Mouse (Mus musculus) hindbrain, postnatal 0 days (tissue): Measurements from ENCODE around the gene Rcc1l. TPM values are rescaled to one million over a fixed set of nuclear protein-coding genes. Genes with fewer than 3 reads are reported as not detected.

ENCODE experiments used
- ATAC-seq: fragments of 200-750 bp; cut with Nextera tagmentation; 2 replicates; pipeline ENCODE4 v1.8.0; 2017; ENCODE audit warnings: mild to moderate bottlenecking, moderate TSS enrichment, moderate library complexity
- DNase-seq: peaks from one replicate; pipeline ENCODE4 v3.0.0-alpha.2; 2015; ENCODE audit warnings: low spot score
- H3K27ac ChIP-seq: fragments of 300-500 bp; sonication (generic); 2 replicates; pipeline ENCODE4 v1.5.1; 2014; ENCODE audit warnings: mild to moderate bottlenecking
- H3K27me3 ChIP-seq: fragments of 300-500 bp; sonication (generic); 2 replicates; pipeline ENCODE4 v1.6.1; 2014; ENCODE audit warnings: low read length, mixed read lengths; ENCODE audit not compliant: insufficient read depth
- H3K36me3 ChIP-seq: fragments of 300-500 bp; sonication (generic); 2 replicates; pipeline ENCODE4 v1.6.1; 2014; ENCODE audit warnings: low read length, mixed read lengths; ENCODE audit not compliant: insufficient read depth
- H3K4me1 ChIP-seq: fragments of 300-500 bp; sonication (generic); 2 replicates; pipeline ENCODE4 v1.6.1; 2014; ENCODE audit warnings: antibody characterized with exemption, low read length, mixed read lengths; ENCODE audit not compliant: insufficient read depth
- H3K4me2 ChIP-seq: fragments of 300-500 bp; sonication (generic); 2 replicates; pipeline ENCODE4 v1.6.1; 2014; ENCODE audit warnings: low read depth, mild to moderate bottlenecking, low read length, moderate library complexity, mixed read lengths
- H3K4me3 ChIP-seq: fragments of 300-500 bp; sonication (generic); 2 replicates; pipeline ENCODE4 v1.5.1; 2014; ENCODE audit warnings: low read length
- H3K9ac ChIP-seq: fragments of 300-500 bp; sonication (generic); replicated peaks from 2 replicates; pipeline ENCODE4 v1.6.1; 2014; ENCODE audit warnings: mild to moderate bottlenecking, low read length, moderate library complexity, mixed read lengths
- H3K9me3 ChIP-seq: fragments of 300-500 bp; sonication (generic); 2 replicates; pipeline ENCODE4 v1.6.1; 2016; ENCODE audit warnings: low read length, mixed read lengths
- CTCF ChIP-seq: IDR thresholded peaks from 2 replicates; pipeline ENCODE4 v1.5.1; 2016; ENCODE audit warnings: antibody characterized with exemption, control low read depth, low read depth
- WGBS: fragments of 180-500 bp; shearing (Covaris S2); extraction: QIAGEN DNeasy Blood & Tissue Kit; methylation state at CpG from one replicate; pipeline ENCODE4 v1.1.7; 2014; 5-methylcytosine and 5-hydroxymethylcytosine counted together
- polyA plus RNA-seq: library from polyadenylated mRNA; unstranded; fragments of >200 nt; fragmentation: Nextera tagmentation; extraction: Ambion mirVana; gene quantifications from 2 replicates; pipeline ENCODE4 v1.2.1, GENCODE M21; 2015
- total RNA-seq: library from RNA; depleted of rRNA; stranded (reverse); fragments of >200 nt; gene quantifications from 2 replicates; pipeline ENCODE4 v1.2.3, GENCODE M21; 2014

Gene Rcc1l
- total and polyA plus RNA-seq, 2 experiments from 2014 or later = 20.6 to 21.7 TPM

GRCm38 (mm10) chr5:134183880-134184808 is 7.6 kb upstream of the Rcc1l start, which contains the start of gene Gtf2ird2:
Gene Gtf2ird2 (plus strand): TSS chr5:134184019.
- H3K9me3 ChIP-seq = no peaks in the 10 kb centered on the region
- H3K4me2 ChIP-seq = peak within 1 kb of the TSS; percentile 76
- TF ChIP-seq CTCF = peak; percentile 37
- H3K9ac ChIP-seq = peak within 1 kb of the TSS; percentile 84
- no peaks in the 10 kb centered on the region for H3K27me3 ChIP-seq
- peak within 1 kb of the TSS; percentile 97 for H3K27ac ChIP-seq
- ATAC-seq = peak; percentile 97
- peak; percentile 99 for DNase-seq
- peak within 1 kb of the TSS; percentile 75 for H3K4me3 ChIP-seq
- under 1% methylated on average over 91 of the region's 92 CpGs for WGBS
- 0 out of 2 replicates have a peak, but pooled peaks cover 5% of the 10 kb centered on the region for H3K4me1 ChIP-seq
- no peaks in the 10 kb centered on the region for H3K36me3 ChIP-seq

GRCm38 (mm10) chr5:134183162-134183561 is 6.6 kb upstream of the Rcc1l start:
- no peak for DNase-seq
- TF ChIP-seq CTCF = no peak
- 0 out of 2 replicates have a peak, but pooled peaks cover 5% of the 10 kb centered on the region for H3K4me1 ChIP-seq
- no peaks in the 10 kb centered on the region for H3K36me3 ChIP-seq
- ATAC-seq = no peak
- H3K4me3 ChIP-seq = peak overlapping the region; percentile 75
- H3K27me3 ChIP-seq = no peaks in the 10 kb centered on the region
- peak overlapping the region; percentile 84 for H3K9ac ChIP-seq
- H3K4me2 ChIP-seq = peak overlapping the region; percentile 76
- peak overlapping the region; percentile 97; the same call in 1 of the 2 replicates for H3K27ac ChIP-seq
- no peaks in the 10 kb centered on the region for H3K9me3 ChIP-seq
- 54% methylated on average over 7 of the region's 7 CpGs for WGBS

GRCm38 (mm10) chr5:134182735-134183134 is 6.2 kb upstream of the Rcc1l start:
- Histone ChIP-seq H3K9me3 (no peaks in the 10 kb centered on the region), H3K36me3 (no peaks in the 10 kb centered on the region), H3K4me1 (0 out of 2 replicates have a peak, but pooled peaks cover 5% of the 10 kb centered on the region), H3K9ac (peak overlapping the region; percentile 84; the same call in 1 of the 2 replicates), H3K27ac (no peak overlapping the region), H3K4me2 (peak overlapping the region; percentile 76), H3K4me3 (no peak overlapping the region), H3K27me3 (no peaks in the 10 kb centered on the region)
- ATAC-seq (no peak), DNase-seq (no peak)
- WGBS = 47% methylated on average over 4 of the region's 4 CpGs
- TF ChIP-seq CTCF = no peak

- no peak for DNase-seq
- Histone ChIP-seq H3K4me2 (no peak overlapping the region), H3K9me3 (no peaks in the 10 kb centered on the region), H3K27ac (no peak overlapping the region), H3K4me1 (0 out of 2 replicates have a peak, but pooled peaks cover 5% of the 10 kb centered on the region), H3K36me3 (no peaks in the 10 kb centered on the region), H3K9ac (no peak overlapping the region), H3K27me3 (no peaks in the 10 kb centered on the region), H3K4me3 (no peak overlapping the region)
- WGBS = 55% methylated on average over 3 of the region's 3 CpGs
- no peak for TF ChIP-seq CTCF
- no peak for ATAC-seq
Measured at GRCm38 (mm10) chr5:134182172-134182571, 5.6 kb upstream of the Rcc1l start.

- peak; percentile 91 for TF ChIP-seq CTCF
- 22% methylated on average over 7 of the region's 7 CpGs for WGBS
- DNase-seq = peak; percentile 94
Measured at GRCm38 (mm10) chr5:134179871-134180270, 3.3 kb upstream of the Rcc1l start.

GRCm38 (mm10) chr5:134178536-134178935 is 2.0 kb upstream of the Rcc1l start:
- Histone ChIP-seq H3K9me3 (no peaks in the 10 kb centered on the region), H3K4me3 (no peak overlapping the region), H3K27me3 (no peaks in the 10 kb centered on the region), H3K27ac (no peak overlapping the region), H3K4me1 (peaks cover 9% of the 10 kb centered on the region; the same call in 1 of the 2 replicates), H3K36me3 (no peaks in the 10 kb centered on the region), H3K4me2 (no peak overlapping the region), H3K9ac (no peak overlapping the region)
- DNase-seq (no peak), ATAC-seq (no peak)
- TF ChIP-seq CTCF = no peak
- 81% methylated on average over 7 of the region's 7 CpGs for WGBS

More at GRCm38 (mm10) chr5:134179871-134180270, 3.3 kb upstream of the Rcc1l start:
- Histone ChIP-seq H3K36me3 (no peaks in the 10 kb centered on the region), H3K9ac (no peak overlapping the region), H3K27me3 (no peaks in the 10 kb centered on the region), H3K4me2 (no peak overlapping the region), H3K4me1 (peaks cover 9% of the 10 kb centered on the region; the same call in 1 of the 2 replicates), H3K9me3 (no peaks in the 10 kb centered on the region), H3K4me3 (no peak overlapping the region), H3K27ac (no peak overlapping the region)
- ATAC-seq = no peak

- peak overlapping the region; percentile 86 for H3K27ac ChIP-seq
- H3K4me3 ChIP-seq = peak overlapping the region; percentile 96
- ATAC-seq (no peak), DNase-seq (no peak)
- peaks cover 4% of the 10 kb centered on the region; the same call in 1 of the 2 replicates for H3K4me1 ChIP-seq
- no peaks in the 10 kb centered on the region for H3K9me3 ChIP-seq
- TF ChIP-seq CTCF = no peak
- peak overlapping the region; percentile 66 for H3K4me2 ChIP-seq
- no peaks in the 10 kb centered on the region for H3K36me3 ChIP-seq
- no peaks in the 10 kb centered on the region for H3K27me3 ChIP-seq
- peak overlapping the region; percentile 81 for H3K9ac ChIP-seq
- WGBS = 10% methylated on average over 10 of the region's 10 CpGs
Measured at GRCm38 (mm10) chr5:134175696-134176095, 878 bp downstream of the Rcc1l start.
